Mouse (Mus musculus) stomach, postnatal 0 days (tissue): ENCODE results near the gene 1190007I07Rik. TPM values are rescaled to one million over a fixed set of nuclear protein-coding genes. Genes with fewer than 3 reads are reported as not detected.
A peak's percentile ranks its signal among the peaks of the same experiment; 100 is the strongest.

ENCODE experiments used
- ATAC-seq: fragments of 200-750 bp; cut with Nextera tagmentation; 2 replicates; pipeline ENCODE4 v1.8.0; 2017; ENCODE audit not compliant: low FRiP score, low TSS enrichment
- DNase-seq: peaks from one replicate; pipeline ENCODE4 v3.0.0-alpha.2; 2016; ENCODE audit warnings: low spot score
- H3K27ac ChIP-seq: fragments of 300-500 bp; sonication (generic); replicated peaks from 2 replicates; pipeline ENCODE4 v1.5.1; 2014; ENCODE audit warnings: mild to moderate bottlenecking, control low read depth
- H3K27me3 ChIP-seq: fragments of 300-500 bp; sonication (generic); 2 replicates; pipeline ENCODE4 v1.6.1; 2014; ENCODE audit warnings: low read length; ENCODE audit not compliant: control insufficient read depth, insufficient read depth
- H3K36me3 ChIP-seq: fragments of 300-500 bp; sonication (generic); 2 replicates; pipeline ENCODE4 v1.6.1; 2014; ENCODE audit warnings: low read length, mixed read lengths; ENCODE audit not compliant: control insufficient read depth, insufficient read depth
- H3K4me1 ChIP-seq: fragments of 300-500 bp; sonication (generic); replicated peaks from 2 replicates; pipeline ENCODE4 v1.6.1; 2014; ENCODE audit warnings: antibody characterized with exemption; ENCODE audit not compliant: control insufficient read depth, insufficient read depth
- H3K4me2 ChIP-seq: fragments of 300-500 bp; sonication (generic); replicated peaks from 2 replicates; pipeline ENCODE4 v1.6.1; 2014; ENCODE audit warnings: low read depth, mild to moderate bottlenecking, control low read depth, moderate library complexity
- H3K4me3 ChIP-seq: fragments of 300-500 bp; sonication (generic); 2 replicates; pipeline ENCODE4 v1.5.1; 2014; ENCODE audit warnings: low read depth, low read length, control low read depth
- H3K9ac ChIP-seq: fragments of 300-500 bp; sonication (generic); 2 replicates; pipeline ENCODE4 v1.6.1; 2014; ENCODE audit warnings: mild to moderate bottlenecking, low read length, control low read depth, mixed read lengths
- H3K9me3 ChIP-seq: fragments of 300-500 bp; sonication (generic); 2 replicates; pipeline ENCODE4 v1.6.1; 2016; ENCODE audit warnings: low read length; ENCODE audit not compliant: control insufficient read depth
- CTCF ChIP-seq: IDR thresholded peaks from 2 replicates; pipeline ENCODE4 v1.5.1; 2016; ENCODE audit warnings: antibody characterized with exemption, low read depth, mild to moderate bottlenecking, moderate library complexity
- EP300 ChIP-seq: optimal IDR thresholded peaks from 2 replicates; pipeline ENCODE3; 2016; ENCODE audit warnings: antibody characterized with exemption
- WGBS: fragments of 180-500 bp; shearing (Covaris S2); extraction: QIAGEN DNeasy Blood & Tissue Kit; methylation state at CpG from one replicate; pipeline ENCODE4 v1.1.7; 2014; 5-methylcytosine and 5-hydroxymethylcytosine counted together
- polyA plus RNA-seq: library from polyadenylated mRNA; unstranded; fragments of >200 nt; fragmentation: Nextera tagmentation; extraction: Ambion mirVana; gene quantifications from 2 replicates; pipeline ENCODE4 v1.2.1, GENCODE M21; 2015

Gene 1190007I07Rik
- 37.5 and 38.0 TPM in 2 replicates for polyA plus RNA-seq

- peak; percentile 93 for DNase-seq
- Histone ChIP-seq H3K4me3 (peak within 1 kb of the TSS; percentile 67), H3K36me3 (no peaks in the 10 kb centered on the region), H3K27me3 (no peaks in the 10 kb centered on the region), H3K9me3 (no peaks in the 10 kb centered on the region), H3K4me2 (peak within 1 kb of the TSS; percentile 64), H3K27ac (peak within 1 kb of the TSS; percentile 76), H3K4me1 (no peaks in the 10 kb centered on the region), H3K9ac (peak within 1 kb of the TSS; percentile 87)
- 1% methylated on average over 52 of the region's 61 CpGs for WGBS
- ATAC-seq, result peak; percentile 94
- TF ChIP-seq CTCF (peak; percentile 24; the same call in 1 of the 2 replicates), EP300 (no peak)
Measured at GRCm38 (mm10) chr10:82622671-82623552, at the start of gene 1190007I07Rik. Gene 1190007I07Rik, minus strand, starts transcription at chr10:82623228.

GRCm38 (mm10) chr10:82670205-82670604 lies 47.2 kb upstream of the 1190007I07Rik start:
- DNase-seq (no peak), ATAC-seq (no peak)
- Histone ChIP-seq H3K27me3 (no peaks in the 10 kb centered on the region), H3K4me2 (no peak overlapping the region), H3K4me1 (no peaks in the 10 kb centered on the region), H3K36me3 (no peaks in the 10 kb centered on the region), H3K9ac (no peak overlapping the region), H3K27ac (no peak overlapping the region), H3K4me3 (no peak overlapping the region), H3K9me3 (no peaks in the 10 kb centered on the region)
- WGBS, result 67% methylated on average over 6 of the region's 6 CpGs
- no peak for TF ChIP-seq EP300
- no peak for TF ChIP-seq CTCF

DNA sequence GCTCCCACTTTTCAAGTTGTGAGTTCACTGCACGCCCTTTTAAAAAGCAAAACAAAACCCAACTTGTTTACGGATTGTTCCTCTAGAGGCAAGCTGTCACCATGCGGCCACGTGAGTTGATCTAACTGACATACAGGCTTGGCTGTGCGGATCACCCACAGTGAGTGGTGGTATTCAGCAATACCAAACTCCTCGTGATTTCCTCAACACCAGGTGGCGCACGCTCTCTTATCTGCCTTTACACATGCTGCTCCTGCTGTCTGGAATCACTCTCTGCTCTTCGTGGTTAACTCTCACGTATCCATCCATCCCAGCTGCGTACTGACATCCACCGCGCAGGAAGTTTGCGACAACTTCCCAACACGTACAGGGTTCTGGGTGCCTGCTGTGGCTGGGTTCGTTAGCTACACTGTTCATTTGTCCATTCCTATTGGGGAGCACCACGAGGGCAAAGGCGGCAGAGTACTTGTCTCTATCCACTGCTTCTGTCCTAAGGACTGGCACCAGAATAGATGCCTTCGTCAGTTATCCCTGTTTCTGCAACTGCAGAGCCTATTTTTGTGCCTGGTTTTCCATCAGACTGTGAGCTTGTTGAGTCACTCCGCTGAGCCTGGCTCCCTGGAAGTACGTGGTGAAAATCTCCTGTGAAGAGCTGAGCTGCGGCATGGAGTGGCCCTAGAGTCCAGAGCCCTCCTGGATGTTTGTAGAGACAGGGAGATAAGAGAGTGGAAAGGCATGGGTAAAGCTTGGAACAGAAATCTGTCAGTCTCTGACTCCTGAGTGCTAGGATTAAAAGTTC lies 43.6 kb upstream of the 1190007I07Rik start:
- no peak for TF ChIP-seq EP300
- TF ChIP-seq CTCF, result peak; percentile 95
- no peak overlapping the region for H3K27ac ChIP-seq
- no peaks in the 10 kb centered on the region for H3K36me3 ChIP-seq
- DNase-seq, result peak; percentile 81
- no peaks in the 10 kb centered on the region for H3K9me3 ChIP-seq
- WGBS, result 18% methylated on average over 22 of the region's 22 CpGs
- H3K4me1 ChIP-seq, result no peaks in the 10 kb centered on the region
- H3K4me3 ChIP-seq, result 0 out of 2 replicates have a peak overlapping the region, but pooled peaks have one; percentile 18
- 0 out of 2 replicates have a peak overlapping the region, but pooled peaks have one; percentile 8 for H3K9ac ChIP-seq
- peak; percentile 81; the same call in 1 of the 2 replicates for ATAC-seq
- H3K4me2 ChIP-seq, result peak overlapping the region; percentile 46
- no peaks in the 10 kb centered on the region for H3K27me3 ChIP-seq

GRCm38 (mm10) chr10:82665951-82666350 lies 42.9 kb upstream of the 1190007I07Rik start:
- Histone ChIP-seq H3K27me3 (no peaks in the 10 kb centered on the region), H3K4me2 (no peak overlapping the region), H3K27ac (no peak overlapping the region), H3K9ac (no peak overlapping the region), H3K9me3 (no peaks in the 10 kb centered on the region), H3K4me3 (no peak overlapping the region), H3K4me1 (no peaks in the 10 kb centered on the region), H3K36me3 (no peaks in the 10 kb centered on the region)
- TF ChIP-seq CTCF (no peak), EP300 (no peak)
- WGBS, result 61% methylated on average over 3 of the region's 3 CpGs
- DNase-seq, result no peak
- ATAC-seq, result no peak

- TF ChIP-seq CTCF, result no peak
- no peak for TF ChIP-seq EP300
- no peak for ATAC-seq
- Histone ChIP-seq H3K4me1 (no peaks in the 10 kb centered on the region), H3K4me2 (no peak overlapping the region), H3K9me3 (no peaks in the 10 kb centered on the region), H3K36me3 (no peaks in the 10 kb centered on the region), H3K9ac (no peak overlapping the region), H3K27ac (no peak overlapping the region), H3K27me3 (no peaks in the 10 kb centered on the region), H3K4me3 (no peak overlapping the region)
- DNase-seq, result no peak
- WGBS, result 75% methylated on average over 2 of the region's 2 CpGs
Measured at GRCm38 (mm10) chr10:82663289-82663688, 40.3 kb upstream of the 1190007I07Rik start.
